Mouse (Mus musculus) mesoderm, embryonic 11.5 days (tissue): Measurements from ENCODE around the gene Rhoq.
A peak's percentile ranks its signal among the peaks of the same experiment; 100 is the strongest.

Experiments
- DNase-seq: peaks from one replicate; pipeline ENCODE4 v3.0.0-alpha.2; 2012; ENCODE audit warnings: low read depth, low spot score

Gene Rhoq

DNA sequence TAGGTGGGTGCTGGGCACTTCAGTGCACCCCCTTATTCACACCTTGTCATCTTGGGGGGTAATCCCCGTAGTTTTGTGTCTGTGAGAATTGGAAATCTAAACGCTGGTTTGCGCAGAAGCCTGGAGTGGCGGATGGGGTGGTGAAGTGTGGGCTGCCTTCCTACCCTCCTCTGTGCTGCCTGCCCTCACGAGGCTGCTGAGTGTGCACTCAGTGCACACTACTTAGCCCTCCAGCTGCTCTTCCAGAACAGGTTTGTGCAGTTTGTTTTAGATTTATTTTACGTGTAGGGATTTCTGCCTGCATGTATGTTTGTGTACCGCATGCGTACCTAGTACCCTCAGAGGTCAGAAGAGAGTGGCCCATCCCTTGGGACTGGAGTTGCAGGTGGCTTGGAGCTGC, 28.4 kb downstream of the Rhoq start:
- DNase-seq: no peak

GRCm38 (mm10) chr17:86997323-86997722, 34.4 kb downstream of the Rhoq start:
- no peak for DNase-seq

GRCm38 (mm10) chr17:87008950-87009349, 46.1 kb downstream of the Rhoq start:
- DNase-seq: no peak

DNA sequence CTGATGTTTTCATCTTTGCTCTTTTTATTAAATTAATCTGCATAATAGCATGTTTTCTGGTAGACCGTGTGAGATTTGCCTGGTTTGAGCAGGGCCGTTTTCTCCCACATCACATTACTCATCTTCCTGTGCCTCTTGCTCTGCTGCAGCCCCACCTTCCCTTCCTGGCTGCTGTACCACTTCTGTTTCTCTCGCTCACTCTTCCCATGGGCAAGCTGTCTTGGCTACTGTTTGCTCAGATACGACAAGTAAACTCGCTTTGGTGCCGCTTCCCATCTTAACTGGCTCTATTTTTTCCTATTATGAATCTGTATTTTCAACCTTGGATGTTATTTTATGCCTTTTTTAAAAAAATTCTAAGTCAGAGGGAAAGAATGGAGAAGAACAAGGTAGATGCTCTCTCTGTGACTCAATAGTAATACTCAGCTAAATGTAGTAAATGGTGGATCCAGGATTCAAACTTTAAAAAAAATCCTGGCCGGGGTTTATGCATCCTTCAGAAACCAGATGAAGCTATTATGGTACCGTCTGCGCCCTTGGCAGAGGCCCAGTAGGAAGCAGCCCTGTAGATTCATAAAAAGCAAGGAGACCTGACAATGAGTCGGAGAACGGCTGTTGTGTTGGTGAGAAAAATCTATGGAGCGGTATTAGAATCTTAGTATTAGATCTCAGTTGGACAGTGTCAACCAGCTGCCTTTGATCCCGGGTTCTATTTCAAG, 48.6 kb downstream of the Rhoq start:
- DNase-seq: no peak

GRCm38 (mm10) chr17:87019692-87020091, 56.8 kb downstream of the Rhoq start:
- DNase-seq: no peak

GRCm38 (mm10) chr17:87024491-87025242, 61.8 kb downstream of the Rhoq start:
- no peak for DNase-seq

- peak; percentile 98 for DNase-seq
These were observed 62.5 kb downstream of the Rhoq start, which contains the start of the genes Pigf and Cript for GRCm38 (mm10) chr17:87025269-87025949. Gene Pigf (minus strand): TSS chr17:87025406. Gene Cript (plus strand): TSS chr17:87025550.

DNA sequence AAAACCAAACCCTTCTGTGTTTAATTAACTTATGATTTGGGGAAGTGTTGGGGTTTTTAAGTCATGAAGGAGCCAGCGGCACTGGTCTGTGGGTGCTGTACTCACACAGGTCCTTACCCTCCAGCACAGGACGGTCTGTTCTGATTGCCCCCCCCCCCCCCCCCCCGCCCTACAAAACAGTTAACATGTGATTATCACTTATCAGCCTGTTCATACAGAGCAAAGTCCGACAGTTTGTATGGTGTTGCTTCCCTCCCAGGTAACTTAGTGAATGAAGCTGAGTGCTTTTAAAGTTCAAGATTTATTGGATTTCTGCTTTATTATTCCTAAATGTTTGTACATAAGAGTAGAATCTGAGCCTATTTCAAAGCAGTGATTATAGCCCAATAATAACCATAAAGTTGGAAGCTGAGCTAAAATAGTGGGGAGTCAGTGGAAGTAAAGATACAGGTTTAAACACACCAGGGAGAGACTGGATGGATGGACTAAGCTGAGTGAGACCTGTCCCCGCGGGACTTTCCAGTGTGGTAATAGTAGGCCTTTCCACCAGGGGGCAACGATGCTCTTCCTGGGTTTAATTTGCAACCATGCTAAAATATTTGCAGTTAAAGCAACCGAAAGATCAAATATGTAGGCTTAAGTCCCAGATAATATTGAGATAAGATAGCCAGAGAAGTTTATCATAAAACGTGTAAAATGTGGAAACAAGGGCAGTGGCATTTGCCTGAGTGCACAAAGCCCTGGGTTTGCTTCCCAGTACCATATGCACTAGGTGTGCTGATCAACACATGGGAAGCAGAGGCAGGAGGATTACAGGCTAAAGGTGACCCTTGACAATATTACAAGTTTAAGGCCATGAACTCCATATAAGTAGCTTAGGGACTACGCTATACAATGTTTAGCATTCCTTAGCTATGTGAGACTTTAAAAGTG, 73.5 kb downstream of the Rhoq start:
- DNase-seq: peak; percentile 52

- DNase-seq: no peak
These were observed 75.6 kb downstream of the Rhoq start for GRCm38 (mm10) chr17:87038496-87038895.

GRCm38 (mm10) chr17:87041739-87042138, 78.9 kb downstream of the Rhoq start:
- DNase-seq: no peak

GRCm38 (mm10) chr17:87044364-87044763, 81.5 kb downstream of the Rhoq start:
- DNase-seq: peak; percentile 97

DNA sequence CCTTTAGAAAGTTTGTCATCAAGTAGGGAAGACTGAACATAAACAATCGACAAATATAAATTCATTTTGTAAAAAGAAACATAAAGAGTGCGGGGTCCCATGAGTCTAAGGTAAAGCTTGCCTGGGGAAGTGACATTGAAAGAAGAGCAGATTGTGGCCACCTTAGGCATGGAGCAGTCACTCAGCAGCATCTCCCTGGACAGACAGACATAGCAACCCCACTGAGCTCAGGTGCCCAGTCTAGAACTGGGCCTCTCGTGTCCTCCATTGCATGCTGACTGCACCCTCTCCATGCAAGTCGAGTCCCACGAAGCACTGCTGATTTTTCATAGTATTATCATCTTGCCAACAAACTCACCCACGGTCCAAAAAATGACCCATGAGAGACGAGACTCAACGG, 81.9 kb downstream of the Rhoq start:
- DNase-seq: no peak
